Mouse (Mus musculus): Measurements from ENCODE around the gene Mapk13. TPM values are rescaled to one million over a fixed set of nuclear protein-coding genes. Genes with fewer than 3 reads are reported as not detected.

Mapk13 gene
- polyA plus RNA-seq, 1 experiment, result 0.75 TPM

DNA sequence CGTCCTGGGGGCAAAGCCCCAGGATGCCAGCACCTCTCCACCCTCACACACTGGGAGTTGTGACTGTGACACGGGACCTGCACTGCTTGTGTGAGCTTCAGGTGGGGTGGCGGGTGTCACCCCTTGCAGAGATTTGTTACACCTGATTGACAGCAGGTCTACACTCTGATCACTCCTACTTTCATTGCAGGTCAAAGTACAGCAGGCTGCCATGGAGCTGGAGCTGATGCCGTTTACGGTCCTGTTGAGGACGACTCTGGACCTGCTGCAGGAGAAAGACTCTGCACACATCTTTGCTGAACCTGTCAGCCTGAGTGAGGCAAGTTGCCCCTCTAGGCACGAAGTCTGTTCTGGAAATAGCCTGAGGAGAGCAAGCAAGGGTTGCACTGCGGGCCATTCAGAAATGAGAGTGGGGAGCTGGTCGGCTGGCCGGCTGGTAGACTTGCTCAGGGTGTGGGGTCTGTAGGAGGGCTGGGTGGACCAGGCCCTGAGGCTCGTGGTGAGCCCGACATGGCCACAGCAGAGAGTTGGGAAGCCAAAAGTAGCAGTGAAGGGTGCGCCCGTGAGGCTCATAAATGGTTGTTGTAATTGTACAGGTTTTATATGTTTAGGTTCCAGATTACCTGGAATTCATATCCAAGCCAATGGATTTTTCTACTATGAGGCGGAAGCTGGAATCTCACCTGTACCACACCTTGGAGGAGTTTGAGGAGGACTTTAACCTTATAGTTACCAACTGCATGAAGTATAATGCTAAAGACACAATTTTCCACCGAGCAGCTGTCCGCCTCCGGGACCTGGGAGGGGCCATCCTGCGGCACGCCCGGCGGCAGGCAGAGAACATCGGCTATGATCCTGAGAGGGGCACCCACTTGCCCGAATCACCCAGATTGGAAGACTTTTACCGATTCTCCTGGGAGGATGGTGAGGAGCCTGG lies 48.0 kb downstream of the Mapk13 start:
- Histone ChIP-seq H3K4me3 (ENCODE audit: insufficient read depth, low read depth, low read length) (no peak overlapping the region), H3K27ac (replicated peaks; ENCODE audit: low read depth, low read length) (no peak overlapping the region), H3K4me1 (ENCODE audit: control insufficient read depth, insufficient read depth, insufficient read length, low read length) (no peaks in the 10 kb centered on the region)

DNA sequence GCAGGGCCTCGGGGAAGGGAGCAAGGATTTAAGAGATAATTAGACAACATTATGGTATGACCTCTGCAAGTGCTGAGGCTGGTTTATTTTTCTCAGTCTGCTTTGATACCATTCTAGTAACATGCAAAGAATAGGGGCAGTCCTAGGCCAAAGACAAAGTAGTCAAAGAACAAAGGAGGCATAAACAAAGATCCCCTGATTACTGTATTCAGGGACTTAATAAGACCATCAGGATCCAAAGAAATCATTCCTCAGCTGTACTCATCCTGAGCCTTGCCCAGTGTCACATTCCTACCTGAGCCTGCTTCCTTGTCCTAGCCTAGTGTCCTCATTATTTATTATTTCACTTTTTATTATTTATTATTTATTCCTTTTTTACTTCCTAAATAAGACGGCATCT lies 51.1 kb downstream of the Mapk13 start:
- Histone ChIP-seq H3K27ac (replicated peaks; ENCODE audit: low read depth, low read length) (no peak overlapping the region), H3K4me1 (ENCODE audit: control insufficient read depth, insufficient read depth, insufficient read length, low read length) (no peaks in the 10 kb centered on the region), H3K4me3 (ENCODE audit: insufficient read depth, low read depth, low read length) (no peak overlapping the region)

- H3K27ac ChIP-seq (replicated peaks; ENCODE audit: low read depth, low read length), result no peak overlapping the region
- H3K4me1 ChIP-seq (ENCODE audit: control insufficient read depth, insufficient read depth, insufficient read length, low read length), result 0 out of 2 replicates have a peak, but pooled peaks cover 3% of the 10 kb centered on the region
- no peak overlapping the region for H3K4me3 ChIP-seq (ENCODE audit: insufficient read depth, low read depth, low read length)
Measured at GRCm38 (mm10) chr17:28823004-28823745, 54.1 kb downstream of the Mapk13 start.

- Histone ChIP-seq H3K4me3 (ENCODE audit: insufficient read depth, low read depth, low read length) (no peak overlapping the region), H3K4me1 (ENCODE audit: control insufficient read depth, insufficient read depth, insufficient read length, low read length) (0 out of 2 replicates have a peak, but pooled peaks cover 3% of the 10 kb centered on the region), H3K27ac (replicated peaks; ENCODE audit: low read depth, low read length) (no peak overlapping the region)
Measured at GRCm38 (mm10) chr17:28823749-28824148, 54.7 kb downstream of the Mapk13 start.

DNA sequence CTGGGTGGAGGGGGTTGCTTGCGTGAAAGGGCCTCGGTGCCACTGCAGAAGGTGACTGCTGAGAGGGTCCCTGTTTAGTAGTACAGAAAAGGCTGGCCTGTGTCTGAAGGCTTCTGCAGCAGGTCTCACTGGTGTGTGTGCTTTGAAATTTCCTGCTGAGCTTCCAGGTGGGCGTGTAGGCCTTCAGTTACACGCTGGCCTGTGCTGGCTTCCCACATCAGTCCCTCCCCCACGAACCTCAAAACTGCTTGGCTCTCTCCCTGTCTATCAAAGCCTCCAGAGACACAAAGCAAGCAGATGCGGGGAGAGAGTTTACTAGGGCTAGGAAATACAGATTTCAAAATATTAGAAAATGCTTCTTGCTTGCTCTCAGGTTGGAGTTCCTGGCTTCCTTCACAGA lies 55.8 kb downstream of the Mapk13 start:
- Histone ChIP-seq H3K27ac (replicated peaks; ENCODE audit: low read depth, low read length) (peak overlapping the region; percentile 28), H3K4me3 (ENCODE audit: insufficient read depth, low read depth, low read length) (no peak overlapping the region), H3K4me1 (ENCODE audit: control insufficient read depth, insufficient read depth, insufficient read length, low read length) (0 out of 2 replicates have a peak, but pooled peaks cover 3% of the 10 kb centered on the region)

GRCm38 (mm10) chr17:28825359-28826041 lies 56.4 kb downstream of the Mapk13 start:
- Histone ChIP-seq H3K4me1 (ENCODE audit: control insufficient read depth, insufficient read depth, insufficient read length, low read length) (peaks cover 7% of the 10 kb centered on the region), H3K4me3 (ENCODE audit: insufficient read depth, low read depth, low read length) (no peak overlapping the region), H3K27ac (replicated peaks; ENCODE audit: low read depth, low read length) (peak overlapping the region; percentile 28)

- Histone ChIP-seq H3K4me1 (ENCODE audit: control insufficient read depth, insufficient read depth, insufficient read length, low read length) (peaks cover 10% of the 10 kb centered on the region), H3K4me3 (ENCODE audit: insufficient read depth, low read depth, low read length) (no peak overlapping the region), H3K27ac (replicated peaks; ENCODE audit: low read depth, low read length) (no peak overlapping the region)
Measured at GRCm38 (mm10) chr17:28827665-28828231, 58.7 kb downstream of the Mapk13 start.

DNA sequence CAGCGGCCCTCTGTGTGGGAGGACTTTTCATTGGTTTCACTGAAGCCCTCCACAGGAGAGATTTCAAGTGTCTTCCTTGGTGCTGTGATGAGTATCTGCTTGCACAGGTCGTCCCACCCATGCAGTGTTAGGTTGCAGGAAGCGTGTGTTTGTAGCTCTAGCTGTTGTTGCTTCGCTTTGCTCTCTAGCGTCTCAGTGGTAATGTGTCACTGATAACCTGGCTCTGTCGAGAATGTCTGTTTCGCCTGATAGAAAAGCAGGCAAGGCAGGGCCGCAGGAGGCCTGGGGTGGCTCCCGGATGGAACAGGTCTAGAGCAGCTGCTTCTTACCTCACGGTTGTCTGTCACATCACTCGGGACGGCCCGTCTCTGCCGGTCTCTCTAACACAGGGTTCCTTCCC lies 60.0 kb downstream of the Mapk13 start:
- Histone ChIP-seq H3K4me1 (ENCODE audit: control insufficient read depth, insufficient read depth, insufficient read length, low read length) (peaks cover 10% of the 10 kb centered on the region), H3K27ac (replicated peaks; ENCODE audit: low read depth, low read length) (no peak overlapping the region), H3K4me3 (ENCODE audit: insufficient read depth, low read depth, low read length) (no peak overlapping the region)

Other genes starting within 250 kb of the Mapk13 start
- gene Armc12, start 238.5 kb upstream of the Mapk13 start, polyA plus RNA-seq (2012; ENCODE audit: insufficient read depth, insufficient read length, missing spikeins), result not detected in 2 replicates
- not detected in 2 replicates for gene Clpsl2, start 219.9 kb upstream of the Mapk13 start, polyA plus RNA-seq (2012; ENCODE audit: insufficient read depth, insufficient read length, missing spikeins)
- not detected in 2 replicates for gene Clps, start 208.5 kb upstream of the Mapk13 start, polyA plus RNA-seq (2012; ENCODE audit: insufficient read depth, insufficient read length, missing spikeins)
- not detected in 2 replicates for gene Lhfpl5, start 193.7 kb upstream of the Mapk13 start, polyA plus RNA-seq (2012; ENCODE audit: insufficient read depth, insufficient read length, missing spikeins)
- gene Srpk1, start 146.6 kb upstream of the Mapk13 start, polyA plus RNA-seq (2012; ENCODE audit: insufficient read depth, insufficient read length, missing spikeins), result 19.0 and 31.0 TPM in 2 replicates
- 0.71 and 1.5 TPM in 2 replicates for gene Slc26a8, start 79.1 kb upstream of the Mapk13 start, polyA plus RNA-seq (2012; ENCODE audit: insufficient read depth, insufficient read length, missing spikeins)
- gene Mapk14, start 78.0 kb upstream of the Mapk13 start, polyA plus RNA-seq (2012; ENCODE audit: insufficient read depth, insufficient read length, missing spikeins), result 39.5 and 49.0 TPM in 2 replicates
- 2.0 and 2.1 TPM in 2 replicates for gene AC170998.1, start 43.2 kb upstream of the Mapk13 start, polyA plus RNA-seq (2012; ENCODE audit: insufficient read depth, insufficient read length, missing spikeins)
- gene Brpf3, start 31.8 kb downstream of the Mapk13 start, polyA plus RNA-seq (2012; ENCODE audit: insufficient read depth, insufficient read length, missing spikeins), result 21.0 and 28.9 TPM in 2 replicates
- gene Pnpla1, start 89.1 kb downstream of the Mapk13 start, polyA plus RNA-seq (2012; ENCODE audit: insufficient read depth, insufficient read length, missing spikeins), result not detected in 2 replicates
- not detected in 2 replicates for gene 4930539E08Rik, start 146.0 kb downstream of the Mapk13 start, polyA plus RNA-seq (2012; ENCODE audit: insufficient read depth, insufficient read length, missing spikeins)
- gene Pxt1, start 174.5 kb downstream of the Mapk13 start, polyA plus RNA-seq (2012; ENCODE audit: insufficient read depth, insufficient read length, missing spikeins), result not detected in 2 replicates
- 27.2 and 29.0 TPM in 2 replicates for gene Kctd20, start 182.7 kb downstream of the Mapk13 start, polyA plus RNA-seq (2012; ENCODE audit: insufficient read depth, insufficient read length, missing spikeins)
- 47.3 and 49.3 TPM in 2 replicates for gene Stk38, start 238.7 kb downstream of the Mapk13 start, polyA plus RNA-seq (2012; ENCODE audit: insufficient read depth, insufficient read length, missing spikeins)

Data from brown adipose tissue, adult 24 weeks (tissue).